Mouse (Mus musculus) spleen, adult 18-20 months (tissue): ENCODE results near the gene Rpl23a.

Experiments
- DNase-seq, 2 experiments: peaks; one replicate each; pipeline ENCODE4 v3.0.0; 2022; ENCODE audit warnings: mixed read lengths in 2 of 2

Rpl23a gene

GRCm38 (mm10) chr11:78183884-78184514 is 615 bp upstream of the Rpl23a start:
- DNase-seq: no peak

GRCm38 (mm10) chr11:78182450-78182849 is 934 bp downstream of the Rpl23a start:
- no peak for DNase-seq

GRCm38 (mm10) chr11:78181830-78182357 is 1.5 kb downstream of the Rpl23a start:
- DNase-seq: no peak

- no peak for DNase-seq
Observed at GRCm38 (mm10) chr11:78180081-78180761, 3.2 kb downstream of the Rpl23a start.

- DNase-seq: no peak
Observed at GRCm38 (mm10) chr11:78179438-78179999, 3.9 kb downstream of the Rpl23a start.

- DNase-seq: no peak
Observed at GRCm38 (mm10) chr11:78178859-78179437, 4.4 kb downstream of the Rpl23a start.

GRCm38 (mm10) chr11:78177903-78178858 is 5.2 kb downstream of the Rpl23a start:
- DNase-seq: peak; percentile 84 to 91

- DNase-seq: no peak
Observed at GRCm38 (mm10) chr11:78177437-78177836, 5.9 kb downstream of the Rpl23a start.

- no peak for DNase-seq
Observed at GRCm38 (mm10) chr11:78176905-78177331, 6.5 kb downstream of the Rpl23a start.

GRCm38 (mm10) chr11:78176402-78176862 is 7.0 kb downstream of the Rpl23a start, which contains the start of the genes Nek8 and Tlcd1:
Gene Nek8 (minus strand): TSS chr11:78176675.
Gene Tlcd1 (plus strand): TSS chr11:78176711.
- peak; percentile 89 to 96 for DNase-seq

- no peak for DNase-seq
Observed at GRCm38 (mm10) chr11:78175771-78176401, 7.5 kb downstream of the Rpl23a start.

GRCm38 (mm10) chr11:78174506-78174905 is 8.9 kb downstream of the Rpl23a start:
- DNase-seq: no peak

GRCm38 (mm10) chr11:78172748-78173383 is 10.5 kb downstream of the Rpl23a start:
- no peak for DNase-seq

- DNase-seq: no peak
Observed at GRCm38 (mm10) chr11:78172034-78172747, 11.2 kb downstream of the Rpl23a start.

- DNase-seq: no peak
Observed at GRCm38 (mm10) chr11:78171328-78171727, 12.1 kb downstream of the Rpl23a start.

GRCm38 (mm10) chr11:78170306-78170705 is 13.1 kb downstream of the Rpl23a start:
- no peak for DNase-seq

- peak; percentile 58 to 64 for DNase-seq
Observed at GRCm38 (mm10) chr11:78168541-78169468, 14.6 kb downstream of the Rpl23a start.

GRCm38 (mm10) chr11:78167257-78167959 is 16.0 kb downstream of the Rpl23a start:
- DNase-seq: no peak
